Mouse (Mus musculus) intestine, embryonic 14.5 days (tissue): Measurements from ENCODE around the gene Ift122. TPM values are rescaled to one million over a fixed set of nuclear protein-coding genes. Genes with fewer than 3 reads are reported as not detected.
A peak's percentile ranks its signal among the peaks of the same experiment; 100 is the strongest.

Experiments
- ATAC-seq: fragments of 200-750 bp; cut with Nextera tagmentation; replicated peaks from 2 replicates; pipeline ENCODE4 v1.8.0; 2017; ENCODE audit warnings: low read depth, moderate number of reproducible peaks, moderate TSS enrichment, moderate library complexity; ENCODE audit not compliant: low FRiP score, low TSS enrichment
- DNase-seq: peaks from one replicate; pipeline ENCODE4 v3.0.0-alpha.2; 2018; ENCODE audit warnings: low spot score
- H3K27ac ChIP-seq: fragments of 300-500 bp; sonication (generic); 2 replicates; pipeline ENCODE4 v1.5.1; 2014; ENCODE audit warnings: low read depth, mild to moderate bottlenecking, control low read depth
- H3K27me3 ChIP-seq: fragments of 300-500 bp; sonication (generic); replicated peaks from 2 replicates; pipeline ENCODE4 v1.6.1; 2014; ENCODE audit warnings: low read length, control low read depth; ENCODE audit not compliant: control insufficient read depth, insufficient read depth
- H3K36me3 ChIP-seq: fragments of 300-500 bp; sonication (generic); 2 replicates; pipeline ENCODE4 v1.6.1; 2014; ENCODE audit warnings: low read length, control low read depth; ENCODE audit not compliant: control insufficient read depth, insufficient read depth
- H3K4me1 ChIP-seq: fragments of 300-500 bp; sonication (generic); replicated peaks from 2 replicates; pipeline ENCODE4 v1.6.1; 2014; ENCODE audit warnings: low read length, control low read depth, mixed read lengths; ENCODE audit not compliant: control insufficient read depth, insufficient read depth
- H3K4me2 ChIP-seq: fragments of 300-500 bp; sonication (generic); 2 replicates; pipeline ENCODE4 v1.6.1; 2014; ENCODE audit warnings: low read length
- H3K4me3 ChIP-seq: fragments of 300-500 bp; sonication (generic); 2 replicates; pipeline ENCODE4 v1.5.1; 2014; ENCODE audit warnings: low read depth, low read length, control low read depth, mixed read lengths
- H3K9ac ChIP-seq: fragments of 300-500 bp; sonication (generic); 2 replicates; pipeline ENCODE4 v1.6.1; 2014; ENCODE audit warnings: mild to moderate bottlenecking, low read length
- H3K9me3 ChIP-seq: fragments of 300-500 bp; sonication (generic); 2 replicates; pipeline ENCODE4 v1.6.1; 2016; ENCODE audit warnings: low read length, control low read depth; ENCODE audit not compliant: control insufficient read depth
- WGBS: fragments of 180-500 bp; shearing (Covaris S2); extraction: QIAGEN DNeasy Blood & Tissue Kit; methylation state at CpG from one replicate; pipeline ENCODE4 v1.1.7; 2014; 5-methylcytosine and 5-hydroxymethylcytosine counted together
- polyA plus RNA-seq: library from polyadenylated mRNA; unstranded; fragments of >200 nt; fragmentation: Nextera tagmentation; extraction: Ambion mirVana; gene quantifications from 2 replicates; pipeline ENCODE4 v1.2.1, GENCODE M21; 2014

Gene Ift122
- 18.4 and 21.5 TPM in 2 replicates for polyA plus RNA-seq

DNA sequence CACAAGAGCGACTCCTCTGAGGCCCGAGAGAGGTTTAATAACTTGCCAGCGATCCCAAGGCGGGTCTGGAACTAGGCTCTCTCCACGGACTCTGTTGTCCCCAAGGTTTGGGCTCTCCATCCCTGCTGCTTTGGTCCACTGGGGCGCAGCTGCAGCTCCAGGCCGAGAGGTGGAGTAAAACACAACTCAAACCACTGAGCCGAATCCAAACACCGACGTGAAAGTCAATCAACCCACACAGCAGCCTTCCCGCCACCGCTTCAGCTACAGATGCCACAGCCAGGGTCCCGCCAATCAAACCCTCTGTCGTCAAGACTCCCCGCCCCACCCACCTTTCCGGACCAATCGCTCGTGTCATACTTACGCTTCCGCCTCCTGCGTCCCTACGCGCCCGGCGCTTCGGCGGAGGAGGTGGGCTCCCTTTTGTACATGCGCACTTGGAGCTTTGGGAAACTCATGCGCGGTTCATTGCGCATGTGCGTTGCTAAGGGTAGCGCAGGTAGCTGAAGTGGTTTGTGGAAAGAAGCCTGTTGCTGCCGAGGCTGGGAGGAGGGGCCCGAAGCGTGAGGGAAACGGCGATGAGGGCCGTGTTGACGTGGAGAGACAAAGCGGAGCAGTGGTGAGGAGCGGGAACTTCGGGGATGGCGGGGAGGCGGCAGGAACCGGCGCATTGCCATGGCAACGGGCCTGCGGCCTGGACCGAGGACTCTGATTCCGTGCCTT, at the start of gene Ift122, which contains the start of gene Mbd4:
Gene Ift122 (plus strand): TSS at position 380 of the 723 bp plus-strand sequence.
Gene Mbd4 (minus strand): TSS at position 281 of the 723 bp plus-strand sequence.
- Histone ChIP-seq H3K4me3 (peak within 1 kb of the TSS; percentile 62), H3K4me2 (peak within 1 kb of the TSS; percentile 87), H3K9me3 (no peaks in the 10 kb centered on the region), H3K27me3 (no peaks in the 10 kb centered on the region), H3K9ac (peak within 1 kb of the TSS; percentile 61), H3K36me3 (peaks cover 26% of the 10 kb centered on the region), H3K27ac (peak within 1 kb of the TSS; percentile 90), H3K4me1 (peaks cover 18% of the 10 kb centered on the region)
- ATAC-seq (peak; percentile 97), DNase-seq (peak; percentile 95)
- WGBS = under 1% methylated on average over 51 of the region's 51 CpGs

DNA sequence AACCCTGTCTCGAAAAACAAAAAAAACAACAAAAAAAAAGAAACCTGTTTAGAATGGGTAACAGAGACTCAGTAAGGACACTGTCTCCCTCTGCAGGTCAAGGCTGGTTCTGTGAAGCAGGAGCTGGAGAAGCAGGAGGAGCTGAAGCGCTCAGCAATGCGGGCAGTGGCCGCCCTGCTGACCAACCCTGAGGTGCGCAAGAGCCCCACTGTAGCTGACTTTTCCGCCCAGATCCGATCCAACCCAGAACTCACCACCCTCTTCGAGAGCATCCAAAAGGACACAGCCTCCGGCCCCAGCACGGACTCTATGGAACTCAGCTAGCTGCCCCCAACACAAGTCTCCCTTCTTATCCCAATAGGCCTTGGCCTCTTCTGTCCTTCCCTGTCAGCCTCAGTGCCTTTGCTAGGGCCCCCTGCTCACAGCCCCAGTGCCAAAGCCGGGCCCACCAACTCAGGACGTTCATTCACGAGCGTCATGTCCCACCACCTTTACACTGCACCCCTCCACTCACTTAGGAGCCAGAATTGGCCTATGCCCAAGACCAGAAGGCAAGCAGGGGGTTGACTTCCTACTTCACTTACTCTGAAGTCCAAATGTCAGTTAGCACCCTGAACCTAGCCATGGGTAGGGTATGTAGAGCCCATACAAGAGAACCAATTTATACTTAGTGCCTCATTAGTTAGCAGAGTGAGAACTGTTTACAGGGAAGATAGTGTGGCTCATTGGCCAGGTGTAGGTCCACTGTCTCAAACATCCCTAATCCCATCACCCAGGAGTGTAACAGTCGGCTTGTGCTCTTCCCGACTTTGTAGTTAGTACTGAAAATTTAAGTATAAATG, 49.5 kb upstream of the Ift122 start:
- Histone ChIP-seq H3K4me1 (peaks cover 17% of the 10 kb centered on the region), H3K9ac (no peak overlapping the region), H3K36me3 (peaks cover 85% of the 10 kb centered on the region), H3K27ac (no peak overlapping the region), H3K9me3 (no peaks in the 10 kb centered on the region), H3K27me3 (no peaks in the 10 kb centered on the region), H3K4me3 (no peak overlapping the region), H3K4me2 (no peak overlapping the region)
- 52% methylated on average over 16 of the region's 16 CpGs for WGBS
- ATAC-seq = peak; percentile 33; the same call in 1 of the 2 replicates
- DNase-seq = peak; percentile 87

DNA sequence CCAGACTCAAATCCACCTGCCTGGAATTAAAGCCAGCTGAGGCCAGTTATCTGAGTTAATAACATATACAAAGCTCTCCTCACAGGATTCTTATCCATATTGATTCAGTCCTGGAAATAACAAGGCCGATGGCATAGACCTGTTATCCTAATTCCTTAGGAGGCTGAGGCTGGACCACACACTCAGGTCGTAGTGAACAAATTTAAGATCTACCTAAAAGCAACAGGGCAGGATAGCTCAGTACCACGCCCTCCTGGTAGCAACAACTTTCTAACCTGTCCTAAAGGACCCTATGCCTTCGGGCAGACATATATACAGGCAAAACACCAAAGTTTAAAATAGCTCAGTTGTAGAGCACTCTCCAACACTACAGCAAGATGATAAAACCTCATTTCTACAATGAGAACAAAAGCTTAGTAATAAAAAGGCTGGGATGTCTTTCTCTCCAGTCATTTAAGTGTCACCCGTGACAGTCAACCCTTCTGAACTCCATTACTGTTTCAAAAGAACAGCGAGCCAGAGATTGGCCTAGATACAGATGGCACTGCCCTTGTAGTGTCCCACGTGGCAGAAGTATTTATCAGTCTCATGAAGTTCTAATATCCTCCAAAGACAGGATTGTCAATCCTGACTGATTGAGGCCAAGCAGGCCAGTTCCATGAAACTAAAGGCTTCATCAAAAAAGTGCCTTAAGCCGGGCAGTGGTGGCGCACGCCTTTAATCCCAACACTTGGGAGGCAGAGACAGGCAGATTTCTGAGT, 48.7 kb upstream of the Ift122 start:
- no peak overlapping the region for H3K4me3 ChIP-seq
- ATAC-seq = no peak
- no peak overlapping the region for H3K9ac ChIP-seq
- no peak overlapping the region for H3K4me2 ChIP-seq
- H3K27ac ChIP-seq = no peak overlapping the region
- 72% methylated on average over 10 of the region's 10 CpGs for WGBS
- H3K27me3 ChIP-seq = no peaks in the 10 kb centered on the region
- peaks cover 17% of the 10 kb centered on the region for H3K4me1 ChIP-seq
- peaks cover 77% of the 10 kb centered on the region for H3K36me3 ChIP-seq
- no peak for DNase-seq
- H3K9me3 ChIP-seq = no peaks in the 10 kb centered on the region

DNA sequence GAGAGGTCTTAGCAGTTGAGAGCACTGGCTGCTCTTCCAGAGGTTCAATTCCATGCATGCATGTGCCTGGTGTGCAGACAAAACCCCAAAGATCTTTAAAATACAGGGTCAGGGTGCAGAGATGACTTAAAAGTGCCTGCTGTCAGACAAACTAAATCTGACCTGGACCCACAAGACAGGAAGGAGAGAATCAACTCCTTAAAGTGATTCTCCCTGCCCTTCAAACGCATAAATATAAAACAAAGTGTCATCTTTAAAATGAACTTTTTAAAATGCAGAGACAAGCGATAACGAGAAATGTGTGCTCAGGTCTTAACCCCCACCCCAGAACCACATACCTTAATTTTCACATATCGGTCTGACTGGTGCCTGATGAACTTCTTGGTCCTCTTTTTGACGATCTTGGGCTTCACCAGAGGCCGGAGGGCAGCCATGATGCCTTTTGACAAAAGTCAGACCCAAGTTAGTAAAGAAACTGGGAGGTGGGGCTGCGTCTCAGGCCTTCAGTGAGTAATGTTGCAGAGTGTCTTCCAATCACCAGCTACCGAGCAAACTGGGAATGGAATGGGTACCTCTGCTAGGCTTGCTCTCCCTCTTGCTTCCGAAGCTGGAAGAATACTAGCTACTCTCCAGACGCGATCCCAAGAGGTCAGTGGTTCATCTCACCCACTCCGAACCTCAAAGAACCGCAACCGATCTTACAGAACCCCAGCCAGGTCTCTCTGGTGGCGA, 45.6 kb upstream of the Ift122 start:
- Histone ChIP-seq H3K4me3 (peak overlapping the region; percentile 100), H3K9ac (peak overlapping the region; percentile 100), H3K27ac (peak overlapping the region; percentile 97), H3K4me2 (peak overlapping the region; percentile 98), H3K9me3 (no peaks in the 10 kb centered on the region), H3K4me1 (peaks cover 17% of the 10 kb centered on the region), H3K36me3 (peaks cover 47% of the 10 kb centered on the region), H3K27me3 (no peaks in the 10 kb centered on the region)
- DNase-seq (peak; percentile 75), ATAC-seq (no peak)
- 4% methylated on average over 15 of the region's 15 CpGs for WGBS

DNA sequence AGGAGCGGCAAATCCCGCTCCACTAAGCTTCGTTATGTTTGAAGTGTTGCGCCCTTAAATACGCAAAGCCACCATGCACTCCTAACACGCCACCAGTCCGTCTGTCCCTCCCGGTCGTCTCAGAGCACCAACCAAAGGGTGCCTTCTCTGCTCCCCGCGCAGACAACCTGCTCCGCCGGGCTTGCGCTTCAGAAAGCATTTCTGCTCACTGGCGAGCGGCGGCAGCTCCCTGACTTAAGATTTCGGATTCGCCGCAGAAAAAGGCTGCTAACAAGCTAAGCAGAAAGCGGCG, 45.1 kb upstream of the Ift122 start:
- H3K4me3 ChIP-seq = peak overlapping the region; percentile 100
- H3K4me1 ChIP-seq = peaks cover 17% of the 10 kb centered on the region
- H3K27ac ChIP-seq = peak overlapping the region; percentile 97
- DNase-seq (no peak), ATAC-seq (no peak)
- H3K36me3 ChIP-seq = peaks cover 43% of the 10 kb centered on the region
- WGBS = under 1% methylated on average over 22 of the region's 22 CpGs
- H3K4me2 ChIP-seq = peak overlapping the region; percentile 98
- peak overlapping the region; percentile 100 for H3K9ac ChIP-seq
- no peaks in the 10 kb centered on the region for H3K27me3 ChIP-seq
- H3K9me3 ChIP-seq = no peaks in the 10 kb centered on the region

DNA sequence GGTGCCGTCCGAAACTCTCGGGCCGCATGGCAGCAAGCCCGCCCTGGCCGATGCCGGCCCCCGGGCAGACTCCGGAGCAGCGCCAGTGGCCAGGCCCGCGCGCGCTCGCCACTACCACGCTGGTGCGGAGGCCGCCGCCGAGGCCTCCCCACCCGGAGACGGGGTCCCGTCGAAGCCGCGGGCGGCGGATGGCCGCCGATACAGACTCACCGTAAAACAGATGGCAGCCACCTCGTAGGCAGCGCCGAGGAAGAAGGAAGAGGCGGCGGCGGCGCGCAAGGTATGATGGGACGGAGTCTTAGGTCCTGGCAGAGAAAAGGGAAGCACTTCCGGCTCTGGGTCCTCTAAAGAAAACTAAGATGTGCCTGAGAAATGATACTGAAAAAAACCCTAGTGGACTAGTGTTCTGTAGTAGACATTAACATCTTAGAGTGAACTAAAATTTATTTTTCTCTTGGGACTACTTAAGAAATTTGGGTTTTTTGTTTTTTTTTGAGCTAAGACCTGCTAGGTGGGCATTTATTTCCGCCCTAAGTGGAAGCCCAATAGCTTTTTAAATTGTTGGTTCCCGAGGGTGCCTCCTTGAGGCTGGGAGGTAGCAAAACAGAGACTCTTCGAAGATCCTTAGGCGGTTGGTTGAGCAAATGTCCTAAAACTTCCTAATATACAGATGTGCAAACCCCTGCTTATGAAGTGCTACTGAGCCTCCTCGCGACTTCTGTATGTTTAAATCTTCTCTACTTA, 44.6 kb upstream of the Ift122 start, which contains the start of gene Rpl32:
Gene Rpl32 (minus strand): TSS at position 260 of the 744 bp plus-strand sequence.
- Histone ChIP-seq H3K36me3 (peaks cover 40% of the 10 kb centered on the region), H3K4me3 (peak within 1 kb of the TSS; percentile 100), H3K4me2 (peak within 1 kb of the TSS; percentile 98), H3K9me3 (no peaks in the 10 kb centered on the region), H3K4me1 (peaks cover 17% of the 10 kb centered on the region), H3K9ac (peak within 1 kb of the TSS; percentile 100), H3K27me3 (no peaks in the 10 kb centered on the region), H3K27ac (peak within 1 kb of the TSS; percentile 97)
- peak; percentile 95 for DNase-seq
- WGBS = under 1% methylated on average over 47 of the region's 47 CpGs
- peak; percentile 81 for ATAC-seq

DNA sequence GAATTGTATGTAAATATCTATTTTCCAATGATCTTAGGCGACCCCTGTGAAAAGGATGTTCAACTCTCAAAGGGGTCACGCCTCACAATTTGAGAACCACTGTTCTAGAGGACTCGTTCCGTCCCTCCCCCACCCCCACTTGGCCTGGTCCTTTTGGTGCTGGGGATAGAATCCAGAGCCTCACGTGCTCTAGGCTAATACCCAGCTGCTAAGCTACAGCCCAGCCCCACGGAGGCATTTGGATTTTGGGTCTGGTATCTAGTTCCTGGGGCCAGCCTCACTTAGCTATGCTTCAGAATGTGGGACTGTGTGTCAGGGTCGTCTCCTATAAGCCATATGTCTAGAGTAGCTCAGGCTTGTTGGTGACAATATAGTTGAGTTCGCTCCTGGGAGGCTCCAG, 41.7 kb upstream of the Ift122 start:
- H3K27ac ChIP-seq = no peak overlapping the region
- H3K4me1 ChIP-seq = peaks cover 8% of the 10 kb centered on the region
- DNase-seq = no peak
- no peak for ATAC-seq
- H3K36me3 ChIP-seq = peaks cover 12% of the 10 kb centered on the region
- no peaks in the 10 kb centered on the region for H3K27me3 ChIP-seq
- H3K4me3 ChIP-seq = no peak overlapping the region
- 69% methylated on average over 8 of the region's 8 CpGs for WGBS
- H3K9me3 ChIP-seq = no peaks in the 10 kb centered on the region
- no peak overlapping the region for H3K4me2 ChIP-seq
- no peak overlapping the region for H3K9ac ChIP-seq
